Mouse (Mus musculus): ENCODE measurements at regions not wholly inside any gene's neighbourhood (a gene's known extent, or its start where the extent isn't known, plus 50 kb on each side); places are given as distances from the start of the nearest gene placed in this dataset.

DNA sequence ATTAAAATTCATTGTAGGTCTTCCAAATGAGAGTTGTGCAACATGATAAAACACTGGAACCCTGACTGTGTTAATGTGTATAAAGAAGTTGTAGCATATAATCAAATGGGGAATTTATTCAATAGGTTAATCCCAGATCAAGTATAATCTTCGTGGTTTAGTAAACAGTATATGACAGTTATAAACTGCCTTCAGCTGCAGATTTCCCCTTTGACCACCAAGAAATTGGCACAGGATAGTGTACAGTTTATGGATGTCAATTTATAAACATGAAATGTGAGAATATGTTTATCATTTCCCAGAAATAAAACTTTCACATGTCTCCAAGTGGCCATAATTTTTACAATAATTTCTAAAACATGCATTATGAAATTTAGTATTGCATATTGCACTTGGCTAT is 615.3 kb upstream of the Adamts5 start:
- Histone ChIP-seq H3K27ac (ENCODE audit: insufficient read depth, low read depth, low read length) (no peak overlapping the region), H3K36me3 (ENCODE audit: control insufficient read depth, insufficient read depth, low read length) (no peaks in the 10 kb centered on the region), H3K4me3 (ENCODE audit: low read depth, low read length) (no peak overlapping the region), H3K4me1 (ENCODE audit: control insufficient read depth, insufficient read depth, insufficient read length, low read length) (no peaks in the 10 kb centered on the region), H3K27me3 (ENCODE audit: control insufficient read depth, insufficient read depth, low read length) (no peaks in the 10 kb centered on the region)
- 23% methylated on average over 1 of the region's 1 CpGs for WGBS
- TF ChIP-seq CTCF (IDR thresholded peaks at IDR 0.05; ENCODE audit: extremely low read depth, insufficient read length, insufficient replicate concordance, low read depth, low read length) (no peak), POLR2A (IDR thresholded peaks at IDR 0.05; ENCODE audit: low read depth, low read length) (no peak)

DNA sequence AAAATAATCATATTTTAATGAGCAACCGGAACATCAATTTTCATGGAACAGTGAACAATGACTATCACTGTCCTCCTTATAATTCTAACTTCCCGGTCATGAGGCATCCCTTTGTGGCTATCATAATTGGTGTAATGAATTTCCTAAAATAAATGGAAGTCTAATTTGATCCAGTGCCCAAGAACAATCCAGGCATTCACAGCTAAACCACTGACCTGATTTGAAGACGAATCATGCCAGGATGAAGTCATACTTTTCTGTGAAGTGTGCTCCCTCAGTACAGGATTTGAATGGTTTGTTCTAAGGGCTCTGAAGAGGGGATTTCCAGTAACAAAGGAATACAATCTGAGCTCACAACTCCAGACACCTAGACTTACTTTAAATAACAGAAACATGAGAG is 614.5 kb upstream of the Adamts5 start:
- Histone ChIP-seq H3K27ac (ENCODE audit: insufficient read depth, low read depth, low read length) (no peak overlapping the region), H3K27me3 (ENCODE audit: control insufficient read depth, insufficient read depth, low read length) (no peaks in the 10 kb centered on the region), H3K36me3 (ENCODE audit: control insufficient read depth, insufficient read depth, low read length) (no peaks in the 10 kb centered on the region), H3K4me1 (ENCODE audit: control insufficient read depth, insufficient read depth, insufficient read length, low read length) (no peaks in the 10 kb centered on the region), H3K4me3 (ENCODE audit: low read depth, low read length) (no peak overlapping the region)
- TF ChIP-seq POLR2A (IDR thresholded peaks at IDR 0.05; ENCODE audit: low read depth, low read length) (no peak), CTCF (IDR thresholded peaks at IDR 0.05; ENCODE audit: extremely low read depth, insufficient read length, insufficient replicate concordance, low read depth, low read length) (no peak)
- 72% methylated on average over 3 of the region's 3 CpGs for WGBS

DNA sequence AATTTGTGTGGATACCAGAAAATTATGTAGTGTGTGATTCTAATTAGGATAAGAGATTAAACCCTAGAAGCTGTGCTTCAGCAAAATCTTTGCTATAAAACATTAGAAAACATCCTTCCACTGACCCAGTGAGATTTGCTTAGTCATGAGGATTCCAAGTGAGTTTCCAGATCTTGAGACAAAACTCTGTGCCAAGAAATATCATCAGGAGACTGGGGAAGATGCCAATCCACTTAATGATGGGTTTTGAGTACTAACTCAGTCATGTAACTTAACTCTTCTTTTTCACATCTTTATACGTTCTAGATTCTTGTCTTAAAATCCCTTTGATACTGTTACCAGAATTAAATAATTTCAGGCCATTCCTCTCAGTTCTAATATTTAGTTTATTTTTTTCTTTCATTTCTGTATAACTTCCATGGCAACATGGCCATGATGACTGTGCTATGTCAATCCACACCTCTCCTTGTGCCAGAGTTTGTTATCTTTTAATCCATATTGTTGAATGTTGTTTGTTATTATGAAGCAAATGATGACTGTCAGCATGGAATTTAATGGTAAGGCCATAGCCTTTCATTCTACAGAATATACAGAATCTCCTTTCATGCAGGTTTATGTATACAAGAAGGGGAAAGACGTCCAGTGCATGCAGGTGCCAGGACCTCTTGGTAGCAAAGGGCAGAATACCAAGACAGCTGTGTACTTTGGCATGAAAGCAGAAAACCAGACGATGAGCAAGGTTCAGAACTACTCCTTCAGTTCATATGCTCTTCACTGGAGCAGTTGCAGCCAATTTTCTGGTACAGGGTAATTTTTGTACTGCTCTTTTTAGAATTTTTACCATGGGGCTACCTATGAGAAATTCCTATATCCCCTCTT is 599.7 kb upstream of the Adamts5 start:
- H3K27me3 ChIP-seq (ENCODE audit: control insufficient read depth, insufficient read depth, low read length) = no peaks in the 10 kb centered on the region
- H3K36me3 ChIP-seq (ENCODE audit: control insufficient read depth, insufficient read depth, low read length) = no peaks in the 10 kb centered on the region
- no peak overlapping the region for H3K4me3 ChIP-seq (ENCODE audit: low read depth, low read length)
- TF ChIP-seq CTCF (IDR thresholded peaks at IDR 0.05; ENCODE audit: extremely low read depth, insufficient read length, insufficient replicate concordance, low read depth, low read length) = no peak
- no peak for TF ChIP-seq POLR2A (IDR thresholded peaks at IDR 0.05; ENCODE audit: low read depth, low read length)
- WGBS = 31% methylated on average over 3 of the region's 3 CpGs
- no peaks in the 10 kb centered on the region for H3K4me1 ChIP-seq (ENCODE audit: control insufficient read depth, insufficient read depth, insufficient read length, low read length)
- no peak overlapping the region for H3K27ac ChIP-seq (ENCODE audit: insufficient read depth, low read depth, low read length)

DNA sequence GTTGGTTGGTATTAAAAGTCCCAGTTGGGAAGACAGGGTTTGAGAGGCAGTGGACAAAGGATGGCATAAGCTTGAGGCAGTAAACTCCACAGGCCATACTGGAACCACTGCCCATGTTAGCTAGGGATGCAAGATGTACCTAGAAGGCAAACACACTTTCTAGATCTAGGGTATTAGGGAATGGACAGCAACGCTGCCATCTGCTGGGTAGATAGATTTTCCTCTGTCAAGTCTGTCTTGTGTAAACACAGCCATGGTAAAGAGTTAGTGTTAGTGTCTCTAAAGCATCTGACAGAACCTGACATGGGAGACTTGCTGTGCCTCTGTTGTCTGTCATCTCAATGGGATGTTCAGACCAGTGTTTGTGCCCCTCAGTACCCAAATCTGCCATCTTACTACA is 573.5 kb upstream of the Adamts5 start:
- no peak overlapping the region for H3K4me3 ChIP-seq (ENCODE audit: low read depth, low read length)
- no peaks in the 10 kb centered on the region for H3K4me1 ChIP-seq (ENCODE audit: control insufficient read depth, insufficient read depth, insufficient read length, low read length)
- H3K36me3 ChIP-seq (ENCODE audit: control insufficient read depth, insufficient read depth, low read length) = no peaks in the 10 kb centered on the region
- H3K27me3 ChIP-seq (ENCODE audit: control insufficient read depth, insufficient read depth, low read length) = no peaks in the 10 kb centered on the region
- WGBS = 54% methylated on average over 1 of the region's 1 CpGs
- TF ChIP-seq CTCF (IDR thresholded peaks at IDR 0.05; ENCODE audit: extremely low read depth, insufficient read length, insufficient replicate concordance, low read depth, low read length) = no peak
- no peak for TF ChIP-seq POLR2A (IDR thresholded peaks at IDR 0.05; ENCODE audit: low read depth, low read length)
- no peak overlapping the region for H3K27ac ChIP-seq (ENCODE audit: insufficient read depth, low read depth, low read length)

DNA sequence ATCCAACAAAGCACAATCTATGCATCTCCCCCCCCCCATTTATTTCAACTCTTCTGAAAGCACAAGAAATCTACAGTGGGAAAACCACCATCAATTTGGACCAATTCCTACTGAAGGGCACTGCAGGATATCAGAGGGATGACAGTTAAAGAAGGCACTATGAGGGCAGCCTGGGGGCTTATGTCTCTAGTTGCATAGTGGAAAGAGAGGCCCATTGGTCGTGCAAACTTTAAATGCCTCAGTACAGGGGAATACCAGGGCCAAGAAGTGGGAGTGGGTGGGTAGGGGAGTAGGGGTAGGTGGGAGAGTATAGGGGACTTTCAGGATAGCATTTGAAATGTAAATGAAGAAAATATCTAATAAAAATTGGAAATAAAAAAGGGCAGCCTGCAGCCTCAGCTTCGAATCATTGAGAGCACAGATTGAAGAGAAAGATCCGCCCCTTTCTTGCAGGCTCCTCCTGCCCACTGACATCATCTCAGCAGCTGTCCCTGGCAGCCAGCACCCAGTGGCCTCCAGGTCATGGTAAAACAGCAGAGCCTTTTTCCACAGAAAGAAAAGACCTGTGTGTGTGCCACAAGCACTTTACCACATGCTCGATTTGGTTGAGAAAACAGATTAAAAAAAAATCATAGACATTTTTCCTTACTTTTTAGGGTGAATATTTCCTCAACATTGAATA is 571.6 kb upstream of the Adamts5 start:
- Histone ChIP-seq H3K27ac (ENCODE audit: insufficient read depth, low read depth, low read length) (no peak overlapping the region), H3K4me1 (ENCODE audit: control insufficient read depth, insufficient read depth, insufficient read length, low read length) (no peaks in the 10 kb centered on the region), H3K36me3 (ENCODE audit: control insufficient read depth, insufficient read depth, low read length) (no peaks in the 10 kb centered on the region), H3K27me3 (ENCODE audit: control insufficient read depth, insufficient read depth, low read length) (no peaks in the 10 kb centered on the region), H3K4me3 (ENCODE audit: low read depth, low read length) (no peak overlapping the region)
- WGBS = 54% methylated on average over 4 of the region's 4 CpGs
- TF ChIP-seq CTCF (IDR thresholded peaks at IDR 0.05; ENCODE audit: extremely low read depth, insufficient read length, insufficient replicate concordance, low read depth, low read length) (no peak), POLR2A (IDR thresholded peaks at IDR 0.05; ENCODE audit: low read depth, low read length) (no peak)

DNA sequence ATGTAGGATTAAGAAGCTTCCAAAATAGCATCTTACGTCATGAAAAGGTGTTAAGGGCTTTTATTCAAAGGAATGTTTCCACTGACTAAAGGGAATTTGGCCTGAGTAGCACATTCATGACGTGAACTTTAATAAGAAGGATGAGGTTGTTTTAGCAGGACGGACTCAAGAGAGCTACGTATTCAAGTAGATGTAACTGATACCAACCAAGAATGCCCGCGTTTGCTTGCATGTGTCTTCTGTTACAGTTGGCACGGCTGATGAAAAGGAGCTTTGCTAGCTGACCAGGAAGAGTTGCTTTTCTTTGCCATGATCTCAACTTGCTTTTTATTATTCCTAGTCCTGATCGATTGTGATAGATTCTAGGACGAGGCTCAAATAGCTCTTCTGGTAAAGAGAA is 559.4 kb upstream of the Adamts5 start:
- Histone ChIP-seq H3K36me3 (ENCODE audit: control insufficient read depth, insufficient read depth, low read length) (no peaks in the 10 kb centered on the region), H3K27ac (ENCODE audit: insufficient read depth, low read depth, low read length) (no peak overlapping the region), H3K27me3 (ENCODE audit: control insufficient read depth, insufficient read depth, low read length) (no peaks in the 10 kb centered on the region), H3K4me3 (ENCODE audit: low read depth, low read length) (no peak overlapping the region), H3K4me1 (ENCODE audit: control insufficient read depth, insufficient read depth, insufficient read length, low read length) (no peaks in the 10 kb centered on the region)
- WGBS = 80% methylated on average over 9 of the region's 9 CpGs
- no peak for TF ChIP-seq POLR2A (IDR thresholded peaks at IDR 0.05; ENCODE audit: low read depth, low read length)
- no peak for TF ChIP-seq CTCF (IDR thresholded peaks at IDR 0.05; ENCODE audit: extremely low read depth, insufficient read length, insufficient replicate concordance, low read depth, low read length)

DNA sequence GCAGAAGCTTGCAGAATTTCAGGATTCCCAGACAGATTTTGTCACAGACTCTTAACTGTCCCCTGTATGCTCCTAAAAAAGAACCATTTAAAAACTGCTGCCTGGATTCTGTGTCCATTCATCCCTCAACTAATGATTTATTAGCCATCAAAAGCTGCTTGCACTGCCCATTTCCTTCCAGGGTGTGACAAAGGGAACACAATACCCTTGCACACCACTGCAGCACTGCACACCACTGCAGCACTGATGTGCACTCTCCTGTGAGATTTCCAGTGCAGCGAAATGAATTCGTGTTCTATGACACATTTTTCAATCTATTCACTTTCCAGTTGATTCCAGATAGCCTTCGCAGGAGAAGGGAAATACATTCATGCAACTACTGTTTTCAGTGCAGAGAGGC is 555.0 kb upstream of the Adamts5 start:
- WGBS = 74% methylated on average over 3 of the region's 3 CpGs
- TF ChIP-seq CTCF (IDR thresholded peaks at IDR 0.05; ENCODE audit: extremely low read depth, insufficient read length, insufficient replicate concordance, low read depth, low read length) (no peak), POLR2A (IDR thresholded peaks at IDR 0.05; ENCODE audit: low read depth, low read length) (no peak)
- no peaks in the 10 kb centered on the region for H3K27me3 ChIP-seq (ENCODE audit: control insufficient read depth, insufficient read depth, low read length)

More for the DNA sequence above, 555.0 kb upstream of the Adamts5 start:
- H3K4me1 ChIP-seq (ENCODE audit: control insufficient read depth, insufficient read depth, insufficient read length, low read length) = no peaks in the 10 kb centered on the region
- H3K36me3 ChIP-seq (ENCODE audit: control insufficient read depth, insufficient read depth, low read length) = no peaks in the 10 kb centered on the region
- no peak overlapping the region for H3K4me3 ChIP-seq (ENCODE audit: low read depth, low read length)
- no peak overlapping the region for H3K27ac ChIP-seq (ENCODE audit: insufficient read depth, low read depth, low read length)
